In the genomic region with DNA sequence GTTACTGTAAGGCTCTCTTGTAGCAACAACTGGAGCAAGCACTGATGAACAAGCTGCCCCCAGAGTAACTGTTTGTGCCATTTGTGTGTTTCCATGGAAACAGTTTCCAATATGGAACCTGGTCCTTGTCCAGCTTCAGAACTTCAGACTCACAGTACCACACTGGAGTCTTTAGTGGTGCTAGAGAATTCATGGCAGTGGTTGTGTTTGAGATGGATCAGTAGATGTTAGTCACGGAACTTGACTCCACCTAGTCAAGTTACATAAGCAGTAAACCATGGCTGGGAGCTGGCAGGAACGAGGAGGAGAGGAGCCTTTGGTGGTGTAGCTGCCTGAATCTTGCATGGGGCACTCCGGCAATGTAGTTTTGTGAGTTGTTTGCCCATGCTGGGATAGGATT, we compare ENCODE assay signal across 34 mouse cellular contexts. TPM values are rescaled to one million over a fixed set of nuclear protein-coding genes. Genes with fewer than 3 reads are reported as not detected.
"Had no signal": no experiment of that assay in that cellular context is flagged by ENCODE, and none has a peak within 500 bp of the region (broad histone marks: within the 10 kb centered on the region; RNA-seq: fewer than 3 reads in every experiment).

No protein-coding gene starts in this region.

- DNase-seq: cerebellum, adult 8-10 months; cerebellum, adult 9-10 months; cerebellum, adult 9-11 months; cerebellum, postnatal 10 days; cerebellum, postnatal 14 days; cerebellum, postnatal 25 days; cerebellum, postnatal 36 days; embryo, embryonic 11 days; forebrain, postnatal 0 days; gastrocnemius, adult 2 months; gastrocnemius, postnatal 10 days; gastrocnemius, postnatal 14 days; gastrocnemius, postnatal 25 days; gastrocnemius, postnatal 36 days; heart, adult 11 months; heart, adult 18-20 months; heart, adult 2 months had no signal

- H3K4me1 ChIP-seq: embryonic facial prominence, embryonic 10.5 days; embryonic facial prominence, embryonic 12.5 days; embryonic facial prominence, embryonic 13.5 days; embryonic facial prominence, embryonic 15.5 days; forebrain, embryonic 10.5 days; forebrain, embryonic 12.5 days; forebrain, embryonic 13.5 days; forebrain, embryonic 15.5 days had no signal

- H3K27ac ChIP-seq: embryonic facial prominence, embryonic 10.5 days; embryonic facial prominence, embryonic 12.5 days; embryonic facial prominence, embryonic 13.5 days; embryonic facial prominence, embryonic 15.5 days; forebrain, embryonic 10.5 days; forebrain, embryonic 12.5 days; forebrain, embryonic 13.5 days; forebrain, embryonic 15.5 days; gastrocnemius, adult 2 months; heart, adult 2 months had no signal

- ATAC-seq: forebrain, embryonic 13.5 days; forebrain, embryonic 14.5 days; forebrain, embryonic 15.5 days; forebrain, embryonic 16.5 days; forebrain, postnatal 0 days had no signal

- H3K36me3 ChIP-seq: embryonic facial prominence, embryonic 10.5 days; embryonic facial prominence, embryonic 12.5 days; embryonic facial prominence, embryonic 13.5 days; embryonic facial prominence, embryonic 15.5 days; forebrain, embryonic 10.5 days; forebrain, embryonic 12.5 days; forebrain, embryonic 15.5 days had no signal

- H3K9ac ChIP-seq: embryonic facial prominence, embryonic 12.5 days; embryonic facial prominence, embryonic 13.5 days; embryonic facial prominence, embryonic 15.5 days; forebrain, embryonic 12.5 days; forebrain, embryonic 13.5 days; forebrain, embryonic 15.5 days; forebrain, postnatal 0 days had no signal

- H3K4me3 ChIP-seq: embryonic facial prominence, embryonic 10.5 days; embryonic facial prominence, embryonic 12.5 days; embryonic facial prominence, embryonic 13.5 days; embryonic facial prominence, embryonic 15.5 days; erythroblast, embryonic 14.5 days; forebrain, embryonic 10.5 days; forebrain, embryonic 12.5 days; forebrain, embryonic 13.5 days; forebrain, embryonic 15.5 days; gastrocnemius, adult 2 months; heart, adult 2 months had no signal

- H3K9me3 ChIP-seq: embryonic facial prominence, embryonic 10.5 days; embryonic facial prominence, embryonic 12.5 days; embryonic facial prominence, embryonic 13.5 days; embryonic facial prominence, embryonic 15.5 days; forebrain, embryonic 10.5 days; forebrain, embryonic 12.5 days; forebrain, embryonic 13.5 days; forebrain, embryonic 15.5 days had no signal

- H3K4me2 ChIP-seq: embryonic facial prominence, embryonic 12.5 days; embryonic facial prominence, embryonic 13.5 days; embryonic facial prominence, embryonic 15.5 days; forebrain, embryonic 12.5 days; forebrain, embryonic 13.5 days; forebrain, embryonic 15.5 days had no signal

- H3K27me3 ChIP-seq: embryonic facial prominence, embryonic 12.5 days; embryonic facial prominence, embryonic 13.5 days; embryonic facial prominence, embryonic 15.5 days; forebrain, embryonic 12.5 days; forebrain, embryonic 13.5 days; forebrain, embryonic 15.5 days had no signal

RNA-seq across cellular contexts. Expression of a gene that starts 24.4 kb away (rescaled TPM):
- total RNA-seq: common myeloid progenitor, adult 5-6 weeks; granulocyte monocyte progenitor cell, adult 5-6 weeks; heart, adult 18-20 months; heart, adult 2 months; heart, adult 8-10 months had no signal
- polyA plus RNA-seq: embryonic facial prominence, embryonic 10.5 days; embryonic facial prominence, embryonic 11.5 days; embryonic facial prominence, embryonic 12.5 days; embryonic facial prominence, embryonic 13.5 days; embryonic facial prominence, embryonic 14.5 days; erythroblast, embryonic 14.5 days; forebrain, embryonic 10.5 days; forebrain, embryonic 11.5 days; forebrain, embryonic 12.5 days; forebrain, embryonic 13.5 days had no signal

RNA-seq across cellular contexts. Expression of a gene that starts 39.6 kb away (rescaled TPM):
- total RNA-seq: common myeloid progenitor, adult 5-6 weeks; granulocyte monocyte progenitor cell, adult 5-6 weeks had no signal
- polyA plus RNA-seq: erythroblast, embryonic 14.5 days had no signal
